Mouse (Mus musculus) frontal cortex, postnatal 36 days (tissue): ENCODE measurements around the gene Ccdc86.
A peak's percentile ranks its signal among the peaks of the same experiment; 100 is the strongest.

Experiments
- DNase-seq, 2 experiments: peaks; one replicate each; pipeline ENCODE4 v3.0.0; 2022; ENCODE audit warnings: low spot score in 2 of 2

Gene Ccdc86

DNA sequence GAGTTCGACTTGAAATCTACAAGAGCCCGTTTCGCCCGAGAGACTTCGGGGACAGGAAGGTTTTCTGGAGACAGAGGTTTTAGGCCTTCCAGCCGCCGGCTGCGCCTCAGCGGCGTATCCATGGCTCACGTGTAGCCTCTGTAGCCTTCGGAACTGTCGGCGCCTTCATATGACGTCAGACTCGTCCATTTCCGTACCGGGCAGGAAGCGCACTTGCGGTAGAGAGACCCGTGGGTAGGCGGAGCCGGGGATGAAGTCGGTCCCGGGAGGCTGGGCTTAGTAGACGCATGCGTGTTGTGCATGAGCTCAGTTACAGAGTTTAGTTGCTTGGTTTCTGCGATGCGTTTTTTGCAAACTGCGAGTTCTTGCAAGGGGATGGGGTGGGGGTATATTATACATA lies at the start of gene Ccdc86:
Ccdc86 (minus strand) TSS at position 155 of the 400 bp plus-strand sequence.
- peak; percentile 97 to 98 for DNase-seq

DNA sequence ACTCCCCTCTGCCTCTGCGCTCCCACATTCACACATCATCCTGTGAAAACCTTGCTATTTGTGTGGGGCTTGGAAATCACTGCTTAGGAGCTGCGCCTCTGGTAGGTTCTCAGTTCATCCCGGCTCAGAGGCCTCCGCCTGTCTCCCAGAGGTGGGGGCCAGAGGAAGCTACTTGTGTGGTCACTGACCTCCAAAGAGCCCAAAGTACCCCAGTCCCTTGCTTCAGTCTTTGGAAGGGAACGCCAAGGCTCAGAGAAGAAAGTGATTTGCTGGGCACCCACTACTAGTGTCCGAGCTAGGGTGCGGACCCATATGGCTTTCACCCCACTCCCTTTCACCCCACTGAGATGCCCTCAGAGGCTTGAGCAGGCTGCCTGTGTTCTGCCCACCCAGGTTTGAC lies 44.1 kb upstream of the Ccdc86 start, which contains the start of gene Ms4a15:
Ms4a15 (minus strand) TSS at position 101 of the 400 bp plus-strand sequence.
- no peak for DNase-seq

DNA sequence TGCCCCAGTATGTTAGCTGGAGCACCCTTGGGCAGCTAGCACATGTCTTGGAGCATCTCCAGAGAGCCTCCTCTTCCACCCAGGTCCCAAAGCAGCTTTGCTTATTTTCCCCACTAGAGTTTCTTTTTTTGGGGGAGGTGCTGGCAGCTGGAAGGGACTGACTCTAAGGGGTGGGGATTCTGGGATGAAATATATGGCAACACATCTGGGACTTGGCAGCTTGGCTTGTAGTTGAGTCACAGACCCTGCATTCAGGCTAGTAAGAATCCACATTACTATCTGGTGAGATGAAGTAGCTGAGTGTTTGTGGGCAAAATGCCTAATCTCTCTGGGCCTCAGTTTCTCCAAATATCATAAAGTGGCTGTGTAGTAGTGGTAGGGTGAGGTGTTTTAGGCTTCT lies 42.8 kb upstream of the Ccdc86 start:
- no peak for DNase-seq

DNA sequence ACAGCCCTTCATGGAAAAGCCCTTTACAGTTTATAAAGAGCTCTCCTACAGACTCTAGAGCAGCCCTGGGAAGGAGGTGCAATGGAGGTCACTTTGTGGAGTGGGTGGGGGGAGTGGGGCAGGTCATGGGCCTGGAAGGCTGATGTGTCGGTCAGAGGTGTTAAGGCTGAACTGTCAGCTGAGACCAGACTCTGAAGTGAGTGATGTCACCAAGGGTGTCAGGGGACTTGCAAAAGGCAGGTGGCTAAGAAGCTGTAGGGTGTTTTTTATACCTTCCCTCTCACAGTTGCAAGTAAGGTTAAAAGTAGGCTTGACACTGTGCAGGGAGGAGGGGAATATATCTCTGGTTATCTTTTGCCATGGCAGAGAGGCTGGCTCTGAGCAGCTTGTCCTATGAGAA lies 41.7 kb upstream of the Ccdc86 start:
- DNase-seq: no peak

DNA sequence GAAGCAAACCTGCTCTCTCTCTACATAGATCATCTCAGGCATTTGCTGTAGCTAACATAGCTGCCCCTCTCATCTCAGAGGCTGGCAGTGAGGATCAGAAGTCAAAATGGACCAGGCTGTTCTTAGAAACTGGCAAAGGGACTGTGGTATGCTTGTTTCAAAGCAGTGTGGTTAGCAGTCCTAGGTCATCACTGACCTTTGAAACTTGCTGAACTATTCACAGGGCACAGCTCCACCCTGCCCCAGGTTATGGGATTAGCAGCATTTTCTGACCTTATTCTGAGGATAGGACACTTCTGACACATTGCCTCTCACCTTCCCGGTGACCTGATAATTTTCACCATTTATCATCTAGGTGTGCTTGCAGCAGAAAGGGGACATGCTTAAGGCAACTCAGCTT lies 39.5 kb upstream of the Ccdc86 start:
- no peak for DNase-seq

DNA sequence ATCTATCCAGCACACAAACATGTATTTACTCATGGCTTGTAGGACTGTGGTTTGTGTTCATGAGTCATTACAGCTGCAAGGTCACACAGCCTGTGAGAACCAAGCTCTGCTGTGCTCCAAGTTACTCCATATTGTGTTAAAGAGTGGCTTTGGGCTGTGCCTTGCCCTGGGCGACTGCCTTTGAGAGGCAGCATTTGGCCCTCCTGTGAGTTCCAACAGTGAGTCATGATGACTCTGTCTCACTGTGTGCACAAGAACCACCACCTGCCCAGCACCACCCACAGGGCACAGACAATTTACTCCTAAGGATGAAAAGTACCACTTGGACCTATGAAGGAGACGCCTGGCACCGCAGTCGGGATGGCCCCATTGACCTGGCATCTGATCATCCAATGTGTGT lies 36.8 kb upstream of the Ccdc86 start:
- DNase-seq: no peak

DNA sequence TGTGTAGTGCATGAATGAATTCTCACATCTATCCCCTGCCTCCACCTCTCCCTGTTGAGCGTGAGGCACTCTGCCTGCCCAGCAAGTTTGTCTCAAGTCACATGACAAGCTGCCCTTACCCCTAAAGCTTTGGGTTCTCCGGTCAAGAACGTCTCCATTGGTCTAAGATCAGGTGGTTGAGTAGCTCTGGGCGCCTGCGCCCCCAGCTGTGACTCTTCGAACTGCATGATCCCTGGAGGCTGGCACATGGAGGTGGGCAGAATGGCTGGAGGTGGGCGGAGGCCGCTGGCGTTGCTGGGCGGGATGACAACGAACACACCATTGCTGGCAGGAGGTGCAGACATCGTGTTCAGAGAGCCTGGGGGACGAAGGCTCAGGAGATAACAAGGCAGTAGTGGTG lies 35.5 kb upstream of the Ccdc86 start:
- DNase-seq: no peak

DNA sequence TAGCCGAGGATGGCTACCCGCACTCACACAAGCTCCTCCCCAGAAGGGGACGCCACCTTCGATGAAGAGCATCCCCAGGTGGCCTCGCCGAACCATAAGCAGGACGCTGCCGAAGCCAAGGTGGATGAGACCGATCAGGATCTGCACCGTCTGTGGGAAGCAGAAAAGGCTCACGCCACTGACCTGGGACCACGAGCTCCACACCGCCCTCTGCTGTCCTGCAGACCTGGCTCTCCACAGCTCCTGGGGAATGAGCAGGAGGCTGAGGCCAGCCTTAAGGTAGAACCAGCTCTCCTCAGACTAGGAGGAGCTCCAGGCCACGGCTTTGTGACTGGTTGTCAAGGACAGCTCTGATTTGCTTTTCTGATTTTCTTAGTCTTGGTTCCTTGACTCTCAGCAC lies 34.1 kb upstream of the Ccdc86 start:
- no peak for DNase-seq

DNA sequence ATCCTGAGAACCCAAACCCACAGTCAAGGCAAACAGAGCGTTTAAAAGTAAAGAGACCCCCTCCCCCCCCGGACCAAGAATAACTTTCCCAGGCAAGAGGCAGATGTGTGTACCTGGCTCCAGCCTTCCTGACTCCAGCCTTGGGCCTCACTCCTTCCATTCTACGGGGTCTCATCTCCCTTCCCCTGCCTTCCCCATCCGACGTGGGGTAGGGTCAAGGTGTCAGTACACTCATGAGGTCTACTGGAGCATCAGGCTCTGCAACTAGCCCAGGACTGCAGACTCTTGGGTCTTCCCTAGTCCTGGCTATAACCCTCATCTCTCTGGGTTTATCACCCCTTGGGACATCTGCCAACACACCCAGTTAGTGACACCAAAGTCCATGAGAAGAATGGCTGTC lies 31.1 kb upstream of the Ccdc86 start:
- no peak for DNase-seq

DNA sequence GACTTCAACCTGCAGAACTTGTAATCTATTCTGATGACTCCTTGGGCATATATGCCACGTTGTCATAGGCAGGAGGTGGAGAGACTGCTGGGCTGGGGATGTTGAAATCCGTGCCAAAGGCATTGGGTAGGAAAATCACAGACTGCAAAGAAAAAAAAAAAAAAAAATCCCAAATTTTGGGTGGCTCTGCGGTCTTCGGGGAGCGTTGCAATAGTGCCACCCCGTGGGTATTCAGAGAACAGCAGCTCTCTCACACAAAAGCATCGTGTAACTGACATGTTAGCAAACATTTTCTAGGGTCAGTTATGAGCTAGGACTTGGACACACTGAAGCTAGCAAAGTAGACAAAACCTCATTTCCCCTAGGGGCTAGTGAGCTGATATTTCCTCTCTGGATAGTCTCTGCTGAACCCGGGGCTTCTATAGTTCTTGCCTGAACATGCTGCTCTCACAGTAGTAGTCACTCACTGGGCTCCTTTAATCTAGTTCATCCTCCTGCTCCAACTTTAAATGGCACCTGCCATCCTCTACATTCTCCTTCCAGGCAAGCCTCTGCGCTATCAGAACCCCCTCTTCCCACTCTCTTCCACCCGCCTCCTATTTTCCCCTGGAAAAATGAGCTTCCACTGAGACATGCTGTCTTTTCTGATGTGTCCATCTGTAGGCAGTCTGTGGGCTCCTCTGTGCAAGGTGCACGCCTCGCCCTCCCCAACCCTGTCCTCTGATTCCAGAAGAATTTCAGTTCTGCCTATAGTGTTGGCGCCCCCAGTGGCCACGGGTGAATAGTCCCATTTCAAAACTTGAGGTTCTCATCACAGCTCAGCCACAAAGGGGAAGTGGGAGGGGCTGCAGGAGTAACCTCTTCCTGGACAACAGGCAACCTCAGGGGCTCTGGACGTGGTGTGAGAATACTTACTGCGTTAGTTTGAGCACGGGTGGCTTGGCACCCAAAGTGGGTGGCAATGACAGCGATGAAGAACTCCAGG lies 30.4 kb upstream of the Ccdc86 start:
- peak; percentile 63 to 70 for DNase-seq

DNA sequence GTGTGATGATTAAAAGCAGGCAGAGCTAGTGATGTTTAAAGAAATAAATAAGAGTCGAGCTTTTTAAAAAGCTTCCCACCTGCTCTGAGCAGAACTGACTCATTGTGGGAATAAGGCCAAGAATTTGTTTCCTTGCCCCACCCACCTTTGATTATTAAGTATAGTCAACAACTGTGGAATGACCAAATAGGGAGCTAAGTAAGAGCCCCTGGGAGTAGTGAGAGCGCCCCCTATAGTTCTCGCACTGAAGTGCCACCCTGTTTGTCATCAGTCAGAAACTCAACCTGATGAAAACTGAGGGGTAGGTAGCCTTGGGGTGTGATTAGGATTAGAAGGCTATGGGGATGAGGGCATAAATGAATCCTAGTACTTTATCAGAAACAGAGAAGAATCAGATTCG lies 27.3 kb upstream of the Ccdc86 start:
- DNase-seq: no peak

DNA sequence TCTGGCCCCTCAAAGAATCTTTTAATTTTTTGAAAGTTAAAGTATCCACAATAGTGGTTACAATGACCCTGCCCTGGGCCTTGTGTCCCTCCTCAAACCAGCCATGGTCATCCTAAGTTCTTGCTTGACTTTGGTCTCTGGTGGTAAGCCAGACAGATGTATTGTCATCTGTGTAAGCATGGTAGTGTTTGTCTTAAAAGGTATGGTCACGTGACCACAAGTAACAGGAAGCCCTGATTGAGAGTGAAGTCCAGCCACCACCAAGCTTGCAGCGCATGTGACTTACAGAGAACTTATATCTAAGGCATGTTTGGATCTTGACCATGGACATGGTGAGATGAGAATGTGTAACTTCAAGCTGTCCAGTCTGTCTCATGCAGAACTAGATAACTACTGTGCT lies 26.1 kb upstream of the Ccdc86 start:
- DNase-seq: no peak

DNA sequence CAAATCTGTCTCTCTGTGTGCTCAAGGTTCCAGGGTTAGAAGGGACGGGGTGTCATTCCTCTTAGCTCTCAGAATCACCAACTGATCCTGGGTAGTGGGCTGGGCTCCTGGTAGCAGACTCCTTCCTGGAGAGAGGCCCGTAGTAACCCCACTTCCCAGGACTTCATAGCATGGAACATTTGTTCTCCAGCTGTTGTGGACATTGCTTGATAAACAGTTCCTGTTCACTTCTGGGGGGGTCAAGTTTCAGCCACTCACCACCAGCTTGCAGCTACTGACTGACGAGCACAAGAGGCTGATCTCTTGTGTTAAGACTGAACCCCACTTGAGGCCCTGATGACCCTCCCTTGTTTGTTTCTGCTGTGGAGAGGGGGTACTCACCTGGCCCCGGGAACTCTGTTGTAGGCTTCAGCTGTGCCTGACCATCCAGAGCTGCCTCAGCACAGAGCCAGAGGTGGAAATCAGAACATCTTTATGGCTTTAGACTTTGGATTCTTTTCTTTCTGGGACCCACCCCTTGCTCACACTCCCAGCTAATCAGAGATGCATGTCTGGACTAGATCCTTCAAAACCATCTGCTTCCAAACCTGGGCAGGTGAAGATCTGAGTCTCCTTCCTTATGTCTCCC lies 25.3 kb upstream of the Ccdc86 start, which contains the start of gene Ms4a10:
Ms4a10 (minus strand) TSS at position 433 of the 628 bp plus-strand sequence.
- no peak for DNase-seq

DNA sequence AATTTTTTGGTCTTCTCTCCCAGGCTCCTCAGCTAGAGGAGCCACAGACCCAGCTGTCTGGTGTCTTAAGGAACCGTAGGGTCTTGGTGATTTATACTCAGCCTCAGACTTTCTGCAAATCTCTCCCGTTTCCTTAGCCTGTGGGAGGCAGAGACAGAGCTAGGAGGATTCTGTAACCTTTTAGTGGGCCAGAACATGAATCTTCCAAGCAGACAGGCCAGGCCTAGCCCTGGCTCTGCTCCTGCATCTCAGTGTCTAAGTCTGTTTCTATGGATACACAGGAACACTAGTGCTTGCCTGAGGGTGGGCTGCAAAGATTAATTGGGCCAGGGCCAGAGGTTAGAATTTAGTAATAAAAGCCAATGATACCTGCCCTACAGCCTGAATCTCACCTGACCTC lies 24.1 kb upstream of the Ccdc86 start:
- DNase-seq: no peak

DNA sequence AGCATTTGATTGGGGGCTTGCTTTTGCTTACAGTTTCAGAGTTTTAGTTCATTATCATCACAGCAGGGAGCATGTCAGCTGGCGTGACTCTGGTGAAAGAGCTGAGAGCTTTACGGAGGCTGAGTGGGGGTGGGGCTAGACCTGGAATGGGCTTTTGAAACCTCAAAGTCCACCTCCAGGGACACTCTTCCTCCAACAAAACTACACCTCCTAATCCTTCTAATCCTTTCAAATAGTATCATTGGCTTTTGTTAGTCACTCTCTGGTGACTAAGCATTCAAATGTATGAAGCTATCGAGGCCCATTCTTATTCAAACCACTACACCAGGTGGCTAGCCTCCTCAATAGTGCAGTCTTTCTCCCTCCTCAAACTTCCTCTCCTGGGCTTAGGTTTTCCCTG lies 23.6 kb upstream of the Ccdc86 start:
- no peak for DNase-seq

DNA sequence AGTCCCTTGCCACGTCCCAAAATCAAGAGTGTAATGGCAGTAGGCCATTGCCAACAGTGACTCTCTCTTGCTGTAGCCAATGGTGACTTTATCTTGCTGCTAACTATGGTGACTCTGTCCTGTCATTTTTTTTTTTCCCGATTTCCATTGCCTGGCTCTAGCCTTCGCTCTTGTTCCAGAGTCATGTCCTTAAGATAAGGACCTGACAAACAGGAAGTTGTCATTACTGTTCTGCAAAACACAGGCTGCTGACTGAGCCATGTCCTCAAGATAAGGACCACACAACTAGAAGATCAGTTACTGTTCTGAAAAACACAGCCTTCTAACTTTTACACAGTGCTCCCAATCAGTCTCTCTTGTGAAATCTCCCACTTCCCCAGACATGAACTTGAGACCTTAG lies 21.4 kb upstream of the Ccdc86 start:
- no peak for DNase-seq

DNA sequence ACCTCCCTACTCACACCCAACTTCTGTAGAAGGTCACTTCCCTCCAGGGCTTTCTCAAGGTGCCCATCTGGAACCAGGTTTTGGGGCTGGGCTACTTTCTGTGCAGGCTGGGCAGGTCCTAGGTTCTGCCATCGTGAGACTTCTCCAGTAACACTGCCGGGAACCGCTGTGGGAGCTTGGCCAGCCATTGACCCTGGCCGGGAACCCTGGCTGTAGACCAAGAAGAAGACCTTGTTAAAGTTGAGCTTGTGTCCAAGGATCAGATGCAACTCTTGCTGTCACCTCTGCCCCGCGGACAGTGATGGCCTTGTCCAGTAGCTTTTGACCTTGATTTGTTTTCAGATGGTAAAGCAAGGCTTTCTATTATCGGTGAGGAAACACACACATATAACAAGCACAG lies 19.5 kb upstream of the Ccdc86 start:
- DNase-seq: no peak

DNA sequence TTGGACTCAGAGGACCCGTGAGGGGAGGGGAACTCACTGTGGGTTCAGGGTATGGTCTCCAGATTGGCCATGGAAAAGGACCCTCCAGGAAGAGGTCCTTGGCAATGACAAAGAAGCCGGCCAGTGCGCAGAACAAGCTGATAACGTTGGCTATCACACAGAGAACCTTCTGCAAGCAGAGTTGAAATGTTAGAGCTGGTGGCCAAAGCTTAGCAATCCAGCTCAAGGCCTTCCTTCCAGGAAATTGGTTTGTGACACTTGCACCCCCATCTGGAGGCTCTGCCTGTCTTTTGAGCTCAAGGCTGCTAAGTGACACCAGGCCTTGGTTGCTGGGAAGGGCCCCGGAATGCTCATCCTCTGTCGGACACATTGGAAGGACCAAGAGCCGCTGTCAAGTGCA lies 16.7 kb upstream of the Ccdc86 start:
- DNase-seq: no peak

DNA sequence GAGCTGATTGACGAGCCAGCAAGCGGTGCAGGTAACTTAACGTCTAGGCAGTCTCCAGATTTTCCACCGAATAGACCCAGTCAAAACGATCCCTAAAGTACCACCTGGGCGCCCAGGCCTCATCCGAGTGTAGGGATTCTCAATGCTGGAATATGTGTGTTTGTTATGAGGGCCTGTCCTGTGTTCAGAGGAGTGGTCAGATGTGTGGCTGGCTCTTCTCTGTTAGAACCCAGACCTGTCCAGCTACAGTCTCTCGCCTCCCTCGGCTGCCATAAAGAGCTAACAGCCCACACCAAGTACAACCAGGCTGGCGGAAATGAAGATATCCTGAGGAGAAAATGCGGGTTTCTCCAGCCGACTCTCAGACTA lies 10.9 kb upstream of the Ccdc86 start:
- DNase-seq: no peak

DNA sequence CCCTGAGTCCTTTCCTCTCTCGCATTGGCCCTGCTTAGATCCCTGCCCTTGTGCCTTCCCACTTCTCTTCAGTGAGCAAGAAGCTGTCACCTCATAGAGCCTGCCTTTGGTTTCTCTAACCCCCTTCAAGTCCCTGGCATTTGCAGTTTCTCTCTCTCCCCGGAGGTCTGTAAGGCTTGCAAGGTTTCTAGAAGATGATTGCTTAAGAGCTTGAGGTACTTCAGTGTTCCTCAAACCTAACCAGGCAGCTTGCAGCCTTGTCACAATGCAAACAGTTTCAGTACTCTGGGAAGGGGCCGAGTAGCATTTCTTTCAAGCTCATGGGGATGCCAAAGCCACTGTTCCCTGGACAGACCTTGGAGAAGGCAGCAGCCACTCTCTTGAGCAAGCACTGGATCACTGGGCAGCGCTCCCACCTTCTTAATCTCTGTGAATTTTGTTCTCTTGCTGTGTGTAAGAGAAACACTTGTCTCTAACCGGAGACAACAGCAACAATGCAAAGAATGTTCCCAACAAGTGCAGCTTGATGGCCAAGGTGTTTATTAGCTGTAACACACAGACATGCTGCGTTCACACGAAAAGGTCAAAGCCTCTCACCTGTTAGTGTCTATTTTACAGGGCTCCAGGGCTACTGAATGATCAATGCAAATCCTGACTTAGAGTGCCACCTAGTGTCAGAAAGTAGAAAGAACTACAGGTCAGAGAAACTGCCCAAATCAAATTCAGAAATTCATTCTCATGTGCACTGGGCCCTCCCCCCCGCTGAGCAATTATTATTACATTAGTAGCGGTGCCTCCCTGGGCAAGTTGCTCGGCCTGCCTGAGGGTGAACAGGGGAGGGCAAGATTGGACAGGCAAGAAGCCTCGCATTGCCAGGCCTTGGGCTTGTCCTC lies 10.3 kb upstream of the Ccdc86 start:
- DNase-seq: peak in 1 of 2 experiments; percentile 64

DNA sequence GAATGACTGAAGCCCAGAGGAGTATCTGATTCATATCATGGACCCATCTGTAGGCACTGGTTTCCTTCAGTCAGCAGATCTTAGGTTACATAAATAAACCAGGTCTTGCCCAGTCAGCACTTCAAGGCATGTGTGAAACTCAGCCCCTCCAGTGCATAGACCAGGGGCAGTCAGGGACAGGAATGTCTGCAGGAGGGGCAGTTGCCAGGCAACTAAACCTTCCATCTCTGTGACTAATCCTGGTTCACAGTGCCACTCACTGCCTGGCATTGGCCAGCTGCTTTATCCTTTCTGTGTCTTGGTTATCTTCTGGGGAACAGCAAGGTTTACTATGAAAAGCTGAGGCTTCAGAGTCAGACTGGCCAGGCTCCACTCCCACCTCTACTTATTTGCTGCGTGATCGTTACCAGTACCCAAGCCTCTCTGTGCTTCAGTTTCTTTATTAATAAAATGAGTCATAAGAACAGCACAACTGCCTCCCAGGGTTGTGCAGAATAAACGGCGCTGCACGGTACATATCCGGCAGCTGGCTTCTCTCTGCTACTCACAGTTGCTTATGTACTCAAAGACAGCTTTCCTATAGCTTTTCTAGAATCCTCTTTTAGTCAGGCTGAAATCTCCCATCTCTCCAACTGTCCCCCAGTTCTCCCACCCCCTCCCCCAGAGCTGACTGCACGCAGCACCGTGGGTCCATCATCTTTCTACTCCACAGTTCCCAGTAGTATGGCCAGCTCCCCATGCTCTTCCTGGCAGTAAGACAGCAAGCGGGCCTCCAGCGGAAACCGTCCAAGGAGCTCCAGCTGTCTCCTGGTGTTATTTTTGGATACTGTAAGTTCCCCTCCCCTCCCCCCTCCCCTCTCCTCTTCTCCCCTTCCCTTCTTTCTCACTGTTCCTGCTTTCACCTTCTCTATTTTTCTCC lies 3.2 kb upstream of the Ccdc86 start:
- peak; percentile 34 to 51 for DNase-seq
